Mouse (Mus musculus): ENCODE measurements at regions not wholly inside any gene's neighbourhood (a gene's known extent, or its start where the extent isn't known, plus 50 kb on each side); places are given as distances from the start of the nearest gene placed in this dataset.

DNA sequence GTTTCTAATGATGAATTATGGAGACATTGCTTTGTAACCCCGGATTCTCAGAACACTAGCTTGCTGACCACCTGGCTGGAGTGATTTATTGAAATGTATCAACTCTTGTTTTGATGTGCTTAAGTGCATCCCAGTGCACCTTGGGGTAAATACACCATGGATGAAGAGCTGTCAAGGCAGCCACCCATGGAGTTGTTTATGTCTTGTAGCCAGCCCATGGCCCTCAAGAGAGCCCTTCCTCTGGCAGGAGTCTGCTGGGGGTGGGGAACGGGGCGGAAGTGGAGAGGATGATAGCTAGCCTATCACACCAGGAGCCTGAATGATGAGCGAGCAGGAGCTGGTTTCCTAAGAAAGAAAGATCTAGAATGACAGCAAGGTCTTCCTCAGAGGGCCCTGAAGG, 128.6 kb upstream of the A1bg start:
- TF ChIP-seq CTCF (IDR thresholded peaks at IDR 0.05; ENCODE audit: borderline replicate concordance, extremely low read depth, insufficient read depth, insufficient read length) (no peak), POLR2A (IDR thresholded peaks at IDR 0.05; ENCODE audit: borderline replicate concordance, extremely low read depth, insufficient read depth, insufficient read length, poor library complexity, severe bottlenecking) (no peak)

Data from brain, embryonic 14.5 days (tissue).